Mouse (Mus musculus) layer of hippocampus, adult 8-10 months (tissue): ENCODE measurements around the gene Mmp10. TPM values are rescaled to one million over a fixed set of nuclear protein-coding genes. Genes with fewer than 3 reads are reported as not detected.

Source experiments
- DNase-seq, 2 experiments: peaks; one replicate each; pipeline ENCODE4 v3.0.0; 2022; ENCODE audit warnings: low spot score in 2 of 2
- total RNA-seq, 4 experiments: library from RNA; stranded (reverse); gene quantifications; 2 replicates each; pipeline ENCODE4 v1.2.4; 2022

The Mmp10 gene
- total RNA-seq: not detected

DNA sequence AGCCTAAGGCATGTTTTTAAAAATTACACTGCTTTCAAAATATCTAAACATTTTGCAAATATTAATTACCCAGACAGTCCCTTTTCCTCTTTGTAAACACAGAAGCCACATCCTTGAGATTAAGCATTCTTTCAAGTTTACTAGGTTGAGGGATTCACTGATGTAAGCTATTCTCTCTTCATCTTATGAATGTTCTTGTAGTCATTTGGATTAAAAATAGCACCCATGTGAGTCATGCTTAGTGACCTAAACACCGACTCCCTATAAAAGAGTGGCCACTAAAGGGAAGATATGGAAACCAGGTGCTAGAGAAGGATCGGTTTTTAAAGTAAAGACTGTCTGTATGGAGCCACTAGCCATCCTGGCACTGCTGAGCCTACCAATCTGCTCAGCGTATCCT, at the start of gene Mmp10:
TSS of gene Mmp10 (plus strand) at position 302 of the 400 bp plus-strand sequence.
- DNase-seq: no peak

DNA sequence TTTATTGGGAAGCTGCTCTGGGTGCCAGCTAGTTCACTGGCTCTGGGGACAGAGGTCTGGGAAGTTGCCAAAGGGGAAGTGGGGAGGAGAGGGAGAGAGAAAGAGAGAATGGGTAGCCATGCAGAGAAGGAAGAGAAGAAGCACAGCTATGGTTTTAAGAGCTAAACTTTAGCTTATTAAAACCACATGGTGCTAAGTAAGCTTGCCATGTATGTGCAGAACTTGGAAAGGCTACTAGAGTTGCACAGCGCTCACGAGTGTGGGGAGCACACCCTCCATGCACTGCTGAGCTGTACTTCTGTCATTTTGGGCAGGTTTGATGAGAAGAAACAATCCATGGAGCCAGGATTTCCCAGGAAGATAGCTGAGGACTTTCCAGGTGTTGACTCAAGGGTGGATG, 48.9 kb upstream of the Mmp10 start:
- no peak for DNase-seq

DNA sequence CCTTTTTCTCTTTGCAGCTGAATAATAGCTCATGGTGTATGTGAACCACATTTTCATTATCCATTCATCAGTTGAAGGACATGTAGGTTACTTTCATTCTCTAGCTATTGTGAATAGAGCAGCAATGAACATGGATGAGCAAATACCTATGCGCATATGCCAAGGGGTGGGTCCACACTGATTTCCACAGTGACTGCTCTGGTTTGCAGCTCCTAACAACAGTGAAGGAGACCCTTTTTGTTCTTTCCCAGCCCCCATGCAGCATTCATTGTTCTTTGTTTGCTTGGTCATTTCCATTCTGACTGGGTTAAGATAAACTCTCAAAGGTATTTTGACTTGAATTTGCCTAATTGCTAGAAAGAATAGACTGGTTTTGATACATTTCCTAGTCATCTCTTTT, 31.9 kb upstream of the Mmp10 start:
- no peak for DNase-seq

DNA sequence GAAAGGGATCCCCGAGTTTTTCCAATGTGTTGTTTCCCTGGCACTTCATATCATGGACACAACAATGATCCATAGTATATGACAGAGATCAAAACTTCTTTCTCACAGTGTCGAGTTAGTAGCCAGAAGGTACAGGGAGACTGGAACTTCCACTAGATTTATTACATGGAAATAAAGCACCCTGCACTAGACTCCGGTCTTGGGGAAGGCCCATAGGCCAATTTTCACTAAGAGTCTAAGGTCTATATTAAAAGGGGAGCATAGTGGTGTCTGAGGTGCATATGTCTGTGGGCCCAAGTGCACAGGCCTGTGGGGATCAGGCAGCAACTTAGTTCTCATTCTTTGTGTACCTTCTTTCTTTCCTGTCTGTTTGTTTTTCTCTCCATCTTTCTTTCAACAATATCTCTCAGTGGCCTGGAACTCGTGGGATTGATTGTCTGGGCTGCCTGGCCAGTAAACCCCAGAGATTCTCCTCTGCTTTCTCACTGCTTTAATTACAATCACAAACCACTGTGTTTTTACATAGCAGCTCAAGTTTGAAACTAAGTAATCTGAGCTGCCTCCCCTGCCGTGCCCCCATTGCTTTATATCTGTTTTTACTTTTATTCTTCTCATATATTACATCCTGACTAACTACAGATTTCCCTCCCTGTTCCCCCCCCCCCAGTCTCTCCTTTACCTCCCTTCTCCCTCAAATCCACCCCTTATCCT, 18.3 kb upstream of the Mmp10 start:
- no peak for DNase-seq

DNA sequence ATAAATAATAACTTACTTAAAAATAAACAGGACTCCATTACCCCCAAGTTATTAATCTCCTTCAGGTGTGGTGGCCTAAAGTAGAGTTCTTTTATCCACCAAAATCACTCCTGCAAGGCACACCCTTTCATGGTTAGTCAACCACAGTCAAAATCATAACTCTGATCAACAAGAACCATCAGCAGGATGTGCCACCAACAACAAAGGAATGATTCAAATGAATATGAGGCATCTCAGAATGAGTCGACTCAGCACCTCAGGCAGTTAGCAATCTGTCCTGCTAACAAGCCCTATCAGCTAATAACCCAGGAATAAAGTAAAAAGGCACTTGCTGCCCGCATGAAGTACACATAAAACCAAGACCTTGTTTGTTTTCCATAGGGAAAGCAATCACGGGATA, 1.0 kb upstream of the Mmp10 start:
- DNase-seq: no peak

DNA sequence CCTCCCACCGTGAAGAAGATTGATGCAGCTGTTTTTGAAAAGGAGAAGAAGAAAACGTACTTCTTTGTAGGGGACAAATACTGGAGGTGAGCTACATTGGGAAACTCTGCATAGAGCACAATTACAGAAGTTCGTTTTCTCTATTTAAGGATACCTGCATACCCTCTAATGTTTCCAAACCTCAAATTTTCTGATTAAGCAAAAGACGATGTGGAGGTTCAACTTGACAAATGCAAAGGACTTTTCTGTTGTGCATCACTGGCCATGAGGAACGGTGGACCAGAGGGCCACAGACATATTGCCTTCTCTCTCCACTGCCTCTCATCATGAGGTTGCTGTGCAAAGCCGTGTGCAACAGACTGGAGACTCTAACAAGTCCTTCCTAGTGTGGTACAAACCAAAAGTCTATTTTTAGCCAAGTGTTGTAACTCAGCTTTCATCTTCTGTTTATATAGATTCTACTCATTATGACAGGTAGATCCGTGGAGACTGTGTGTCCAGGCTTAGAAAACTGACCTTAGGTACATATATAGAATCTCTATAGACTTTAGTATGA, 5.2 kb downstream of the Mmp10 start:
- DNase-seq: no peak

DNA sequence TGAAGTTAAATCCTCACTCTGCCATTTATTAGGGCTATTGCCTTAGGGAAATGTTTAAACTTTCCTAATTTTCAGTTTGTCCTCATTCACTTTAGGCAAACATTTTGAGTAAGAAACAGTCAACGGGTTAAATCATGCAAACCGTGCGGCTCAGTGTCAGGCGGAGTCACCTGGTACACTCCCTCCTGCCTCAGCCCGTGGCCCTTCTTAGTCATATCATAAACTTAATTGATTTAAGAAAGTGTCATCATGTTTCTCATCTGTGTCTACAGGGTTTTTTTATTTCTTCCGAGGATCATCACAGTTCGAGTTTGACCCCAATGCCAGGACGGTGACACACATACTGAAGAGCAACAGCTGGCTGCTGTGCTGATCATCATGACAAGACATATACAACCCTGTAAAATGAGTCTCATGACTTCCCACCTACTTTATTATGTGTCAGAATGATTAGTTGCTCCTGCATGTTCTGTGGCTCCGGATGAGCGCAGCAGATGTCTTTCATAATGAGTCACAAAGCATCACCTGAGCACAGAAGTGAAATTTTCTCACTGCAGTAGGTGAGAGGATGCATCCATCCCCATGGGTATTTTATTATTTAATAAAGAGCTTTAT, 7.6 kb downstream of the Mmp10 start:
- DNase-seq: no peak

DNA sequence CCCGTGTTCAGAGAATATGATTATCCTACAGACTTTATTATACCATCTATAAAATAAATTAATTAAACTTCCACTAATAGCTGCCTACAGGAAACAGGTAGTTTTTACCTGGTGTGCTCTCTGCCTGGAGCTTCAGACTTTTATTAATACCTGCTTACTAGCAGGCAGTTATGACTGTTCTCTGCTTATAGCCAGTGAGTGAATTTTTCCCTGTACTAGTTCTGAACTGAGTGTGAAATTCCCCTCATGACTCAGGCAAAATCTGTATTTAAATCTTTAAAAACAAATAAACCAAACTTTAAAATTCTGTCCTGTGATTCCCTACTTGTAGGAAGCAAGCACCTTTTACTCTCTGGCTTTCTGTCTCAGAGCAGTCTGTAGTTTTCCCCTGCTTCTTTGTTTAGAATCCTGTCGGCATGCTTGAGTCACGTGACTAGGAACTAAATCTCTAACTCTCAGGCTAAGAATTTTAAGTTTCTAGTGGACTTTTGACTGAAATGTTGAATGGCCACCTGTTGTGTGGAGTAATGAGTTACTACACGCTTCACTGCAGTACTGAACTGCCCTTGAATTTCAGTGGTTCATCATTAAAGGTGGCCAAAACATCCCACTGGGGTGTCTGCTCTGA, 15.9 kb downstream of the Mmp10 start:
- DNase-seq: no peak

DNA sequence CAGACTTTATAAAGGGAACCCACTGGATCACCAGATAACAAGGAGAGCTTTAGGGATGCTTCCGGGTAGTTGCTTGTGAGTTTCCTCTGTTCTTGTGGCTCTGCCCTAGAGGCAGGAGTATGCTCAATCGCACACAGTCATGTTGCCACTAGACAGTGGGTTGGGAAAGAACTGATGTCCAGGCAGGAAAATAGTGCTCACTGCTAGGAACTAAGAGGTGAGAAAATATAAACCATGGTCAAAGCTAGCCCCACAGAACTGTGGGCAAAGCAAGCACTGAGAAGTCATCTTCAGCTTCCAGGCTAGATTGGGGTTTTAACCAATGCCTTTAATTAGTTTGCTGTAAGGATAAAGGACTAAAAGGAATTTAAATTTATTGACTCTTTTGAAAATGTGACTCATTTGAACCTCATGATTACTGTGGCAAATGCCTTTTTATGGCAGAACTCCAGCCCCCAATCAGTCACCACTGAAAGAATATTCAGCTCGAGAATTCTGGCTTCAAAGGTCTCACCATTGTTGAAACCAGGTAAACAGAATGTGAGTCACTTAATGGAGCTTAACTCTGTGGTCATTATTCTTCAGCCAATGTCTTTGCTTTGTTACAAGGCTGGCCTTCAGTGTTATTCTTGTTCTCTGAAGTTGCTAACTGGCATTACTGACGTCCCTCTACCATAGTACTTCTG, 24.2 kb downstream of the Mmp10 start:
- no peak for DNase-seq

DNA sequence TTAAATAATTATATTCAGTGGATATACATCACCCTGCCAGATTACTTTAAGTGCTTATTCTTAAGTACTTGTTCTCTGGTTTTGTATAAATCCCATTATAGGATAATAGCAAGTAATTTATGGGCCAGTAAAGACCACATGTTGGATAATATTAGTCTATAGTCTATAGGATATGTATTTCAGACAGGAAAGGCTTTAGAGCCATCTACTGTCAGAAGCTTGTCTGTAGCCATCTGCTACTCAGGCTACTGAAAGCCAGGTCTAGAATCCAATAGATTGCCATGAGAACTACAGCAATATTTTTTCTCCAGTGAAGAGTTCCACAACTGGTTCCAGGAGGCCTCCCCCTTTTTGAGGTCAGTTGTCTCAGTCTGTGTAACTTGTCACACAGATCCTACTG, 40.6 kb downstream of the Mmp10 start:
- DNase-seq: no peak

DNA sequence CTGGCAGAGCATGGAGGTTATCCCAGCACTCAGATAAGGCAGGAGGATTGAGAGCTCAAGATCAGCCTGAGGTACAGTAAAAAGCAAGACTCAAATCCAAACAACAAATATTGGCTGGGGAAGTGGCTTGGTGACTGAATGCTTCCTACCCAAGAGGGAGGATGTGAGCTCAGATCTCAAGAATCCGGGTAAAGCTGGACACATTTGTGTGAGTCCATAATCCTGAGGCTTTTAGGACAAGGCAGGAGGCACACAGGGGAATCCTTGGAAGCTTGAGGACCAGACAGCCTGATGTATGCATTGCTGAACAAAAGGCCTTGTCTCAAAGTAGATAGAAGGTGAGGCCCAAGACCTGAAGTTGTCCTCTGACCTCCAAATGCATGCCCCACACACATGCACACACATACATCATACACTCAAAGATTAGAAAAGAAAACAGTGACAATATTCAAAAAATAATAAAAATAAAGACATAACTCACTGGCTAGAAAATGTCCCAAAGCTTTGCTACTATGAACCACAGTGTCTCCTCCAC, 42.8 kb downstream of the Mmp10 start:
- no peak for DNase-seq

DNA sequence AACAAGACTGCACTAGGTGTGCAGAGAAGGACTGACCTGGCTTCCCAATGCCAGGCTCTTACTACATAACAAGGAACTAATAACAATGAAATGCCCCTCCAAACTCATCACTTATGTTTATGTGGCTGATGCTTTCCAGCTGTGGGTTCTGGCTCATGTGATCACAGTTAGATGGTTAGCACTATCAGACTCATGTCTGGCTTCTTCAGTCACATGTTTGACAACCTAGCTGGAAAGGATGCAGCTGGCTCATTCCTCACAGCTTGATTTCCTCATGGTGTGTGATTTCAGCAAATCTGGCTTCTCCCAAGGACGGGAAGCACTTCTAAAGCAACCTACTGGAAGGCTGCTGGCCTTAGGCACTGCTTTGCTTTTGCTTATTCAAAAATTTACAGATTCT, 43.3 kb downstream of the Mmp10 start:
- no peak for DNase-seq

DNA sequence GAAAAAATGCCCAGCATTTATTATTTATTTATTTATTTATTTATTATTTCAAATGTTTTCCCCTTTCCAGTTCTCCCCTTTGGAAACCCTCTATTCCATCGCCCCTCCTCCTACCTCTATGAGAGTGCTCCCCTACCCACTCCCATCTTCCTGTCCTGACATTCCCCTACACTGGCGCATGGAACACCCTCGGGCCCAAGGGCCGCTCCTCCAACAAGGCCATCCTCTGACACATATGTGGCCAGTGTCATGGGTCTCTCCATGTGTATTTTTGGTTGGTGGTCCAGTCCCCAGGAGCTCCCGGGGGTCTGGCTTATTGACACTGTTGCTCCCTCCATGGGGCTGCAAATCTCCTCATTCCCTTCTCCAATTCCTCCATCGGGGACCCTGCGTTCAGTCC, 43.8 kb downstream of the Mmp10 start:
- no peak for DNase-seq

DNA sequence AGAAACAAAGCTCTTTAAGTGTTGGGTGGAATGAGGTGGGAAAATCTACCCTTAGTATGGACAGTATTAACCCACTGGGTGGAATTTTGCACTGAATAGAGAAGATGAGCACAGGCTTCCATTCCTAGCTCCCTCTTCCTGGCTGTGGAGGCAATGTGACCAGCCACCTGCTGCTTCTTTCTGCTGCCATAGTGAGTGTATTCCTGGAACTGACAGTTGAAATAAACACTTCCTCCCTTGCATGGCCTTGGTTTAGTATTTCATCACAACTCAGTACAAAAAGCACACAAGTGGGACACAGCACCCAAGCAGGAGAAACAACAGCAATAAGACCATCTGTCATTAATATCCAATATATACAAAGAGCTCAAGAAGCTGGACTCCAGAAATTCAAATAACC, 49.8 kb downstream of the Mmp10 start:
- DNase-seq: no peak

DNA sequence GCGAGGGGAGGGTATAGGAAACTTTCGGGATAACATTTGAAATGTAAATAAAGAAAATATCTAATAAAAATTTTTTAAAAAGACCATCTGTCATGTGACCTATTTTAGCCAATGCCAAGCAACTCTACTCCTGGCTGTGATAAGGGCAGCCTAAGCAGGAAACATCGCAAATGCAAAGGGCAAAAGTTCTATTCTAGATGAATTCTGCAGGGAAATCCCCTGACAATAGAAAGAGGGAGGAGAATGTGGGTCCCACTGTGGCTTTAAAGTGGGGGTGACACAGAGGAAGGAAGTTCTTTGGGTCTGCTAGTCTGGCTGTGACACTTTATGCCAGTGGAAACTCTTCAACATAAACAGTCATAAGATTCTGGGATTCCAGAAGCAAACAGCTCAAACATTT, 51.4 kb downstream of the Mmp10 start:
- DNase-seq: no peak

DNA sequence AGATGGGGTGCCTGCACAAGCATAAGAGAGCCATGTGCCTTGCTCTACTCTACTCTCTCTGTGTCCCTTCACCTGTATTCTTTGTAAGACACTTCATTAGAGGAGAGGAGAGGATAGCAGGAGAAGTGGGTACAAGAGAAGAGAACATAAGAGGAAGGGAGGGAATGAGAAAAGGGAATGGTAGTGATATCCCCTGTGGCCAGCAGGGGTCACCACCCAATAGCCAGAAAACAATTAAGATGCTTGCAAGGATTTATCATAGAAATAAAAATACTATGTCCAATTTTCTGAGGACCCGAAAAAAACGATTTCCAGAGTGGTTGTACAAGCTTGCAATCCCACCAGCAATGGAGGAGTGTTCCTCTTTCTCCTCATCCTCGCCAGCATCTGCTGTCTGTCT, 52.2 kb downstream of the Mmp10 start:
- no peak for DNase-seq

DNA sequence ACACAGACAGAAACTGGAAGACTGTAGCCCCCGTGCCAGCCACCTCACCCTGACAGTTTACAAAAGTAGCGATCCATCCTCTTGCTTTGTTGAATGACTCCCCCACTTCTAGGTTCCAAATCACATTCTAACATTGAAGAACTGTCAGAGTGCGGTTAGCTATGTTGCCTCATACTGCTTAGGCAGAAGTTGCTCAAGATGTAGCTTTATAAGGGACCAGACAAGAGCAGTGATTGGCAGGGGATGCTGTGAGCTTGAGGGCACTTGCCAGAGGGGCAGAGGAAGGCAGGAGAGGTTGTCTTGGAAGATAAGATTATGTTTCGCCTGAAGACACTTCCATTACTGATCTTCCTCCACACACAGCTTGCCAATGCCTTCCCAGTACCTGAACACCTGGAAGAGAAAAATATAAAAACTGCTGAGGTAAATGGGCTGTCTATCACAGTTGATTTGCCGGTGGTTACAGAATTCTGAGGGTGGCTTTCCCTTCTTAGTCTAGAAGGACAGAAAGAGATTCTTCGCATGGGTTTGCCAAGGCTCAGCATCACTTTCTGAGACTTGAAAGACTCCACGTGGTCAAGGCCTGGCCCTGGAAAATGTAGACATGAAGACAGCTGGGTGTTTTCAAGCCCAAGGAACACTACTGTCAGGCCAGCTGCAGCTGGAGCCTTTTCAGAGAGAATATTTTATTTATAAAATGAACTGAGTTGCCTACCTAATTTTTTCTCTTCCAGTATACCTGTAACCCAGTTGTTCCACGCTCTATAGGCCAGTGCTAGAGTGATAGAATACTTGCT, 56.3 kb downstream of the Mmp10 start, which contains the start of gene Mmp8:
TSS of gene Mmp8 (plus strand) at position 236 of the 797 bp plus-strand sequence.
- no peak for DNase-seq
